Mouse (Mus musculus): ENCODE measurements around the gene Mrpl4. TPM values are rescaled to one million over a fixed set of nuclear protein-coding genes. Genes with fewer than 3 reads are reported as not detected.
A peak's percentile ranks its signal among the peaks of the same experiment; 100 is the strongest.

Gene Mrpl4
- total and polyA plus RNA-seq, 3 experiments: 42.1 to 103 (median 94.8) TPM

- dilution Hi-C loops (cut with MboI; ENCODE audit: extremely low pct_ligation_motif_present, extremely low pct_unique_long_range_greater_than_20kb, low sequenced_read_pairs): no loop called here
- H3K4me2 ChIP-seq (ENCODE audit: insufficient read depth, low read depth, poor library complexity, severe bottlenecking): no peak overlapping the region
- H3K4me1 ChIP-seq (ENCODE audit: control insufficient read depth in 1 of 2, insufficient read depth in 2 of 2): peaks cover 17 to 61% of the 10 kb centered on the region in 2 experiments
- no peak overlapping the region for H3K27ac ChIP-seq (ENCODE audit: insufficient read depth, low read depth)
- H3K9me3 ChIP-seq (replicated peaks; ENCODE audit: low read length): no peaks in the 10 kb centered on the region
- DNase-seq (ENCODE audit: extremely low read depth): no peak
- H3K27me3 ChIP-seq (replicated peaks): peaks cover 5% of the 10 kb centered on the region
- H3K36me3 ChIP-seq (replicated peaks in 1 of 2; ENCODE audit: control insufficient read depth in 1 of 2, insufficient read depth in 1 of 2, low read length in 1 of 2): no peaks in the 10 kb centered on the region
- no peak overlapping the region for H3K9ac ChIP-seq (ENCODE audit: insufficient read depth, low read depth)
- in situ Hi-C loops (cut with MboI; ENCODE audit: low pct_ligation_motif_present, low pct_unique_long_range_greater_than_20kb, low sequenced_read_pairs): no loop called here
- H3K79me2 ChIP-seq (replicated peaks; ENCODE audit: control insufficient read depth, extremely low read depth, insufficient read depth, poor library complexity, severe bottlenecking): no peaks in the 10 kb centered on the region
- 0 out of 2 replicates have a peak, but pooled peaks have one; percentile 29 for TF ChIP-seq MYC (IDR thresholded peaks at IDR 0.05; ENCODE audit: low read depth, low read length)
- TF ChIP-seq MAX (IDR thresholded peaks at IDR 0.05; ENCODE audit: low read length): no peak
- TF ChIP-seq SMC3 (IDR thresholded peaks at IDR 0.05; ENCODE audit: low read depth, low read length): no peak
- peak; percentile 83 for TF ChIP-seq BHLHE40 (IDR thresholded peaks at IDR 0.05; ENCODE audit: low read depth, low read length)
- no peak for TF ChIP-seq ZNF384 (IDR thresholded peaks at IDR 0.05; ENCODE audit: low read depth, low read length)
- TF ChIP-seq KAT2A (IDR thresholded peaks at IDR 0.05; ENCODE audit: insufficient replicate concordance, low read length): no peak
- no peak for TF ChIP-seq ETS1 (conservative IDR thresholded peaks at IDR 0.05; ENCODE audit: low read depth, low read length)
- TF ChIP-seq JUN (IDR thresholded peaks at IDR 0.05; ENCODE audit: insufficient read depth, low read depth, low read length): no peak
- TF ChIP-seq POLR2A (IDR thresholded peaks at IDR 0.05; ENCODE audit: low read depth, low read length): no peak
- no peak overlapping the region for H3K4me3 ChIP-seq (replicated peaks in 1 of 3; ENCODE audit: low read depth in 2 of 3, low read length in 2 of 3, poor library complexity in 1 of 3)
These were observed 22.8 kb upstream of the Mrpl4 start for GRCm38 (mm10) chr9:20979769-20980168.

DNA sequence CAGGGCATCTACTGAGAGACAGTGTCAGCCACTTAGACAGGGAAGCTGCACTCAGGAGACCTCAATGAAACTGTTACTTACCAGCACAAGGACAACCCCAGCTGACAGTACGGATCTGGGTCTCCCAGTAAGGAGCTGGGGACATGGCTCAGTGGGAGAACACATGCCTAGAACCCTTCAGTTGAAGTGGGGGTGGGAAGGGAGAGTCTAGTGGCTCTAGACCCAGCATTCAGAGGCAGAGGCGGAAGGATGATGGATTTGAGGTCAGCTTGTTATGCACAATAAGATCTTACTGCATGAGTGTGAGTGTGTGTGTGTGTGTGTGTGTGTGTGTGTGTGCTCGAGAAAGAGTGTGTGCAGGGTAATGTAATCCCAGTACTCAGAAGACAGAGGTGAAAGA is 20.4 kb upstream of the Mrpl4 start:
- Histone ChIP-seq H3K4me3 (replicated peaks in 1 of 3; ENCODE audit: low read depth in 2 of 3, low read length in 2 of 3, poor library complexity in 1 of 3) (no peak overlapping the region), H3K79me2 (replicated peaks; ENCODE audit: control insufficient read depth, extremely low read depth, insufficient read depth, poor library complexity, severe bottlenecking) (no peaks in the 10 kb centered on the region), H3K9me3 (replicated peaks; ENCODE audit: low read length) (no peaks in the 10 kb centered on the region), H3K27me3 (replicated peaks) (peaks cover 5% of the 10 kb centered on the region), H3K36me3 (replicated peaks in 1 of 2; ENCODE audit: control insufficient read depth in 1 of 2, insufficient read depth in 1 of 2, low read length in 1 of 2) (no peaks in the 10 kb centered on the region), H3K4me1 (ENCODE audit: control insufficient read depth in 1 of 2, insufficient read depth in 2 of 2) (peaks cover 14 to 52% of the 10 kb centered on the region in 2 experiments), H3K4me2 (ENCODE audit: insufficient read depth, low read depth, poor library complexity, severe bottlenecking) (no peak overlapping the region), H3K27ac (ENCODE audit: insufficient read depth, low read depth) (no peak overlapping the region), H3K9ac (ENCODE audit: insufficient read depth, low read depth) (no peak overlapping the region)
- dilution Hi-C loops (cut with MboI; ENCODE audit: extremely low pct_ligation_motif_present, extremely low pct_unique_long_range_greater_than_20kb, low sequenced_read_pairs) (no loop called here), in situ Hi-C loops (cut with MboI; ENCODE audit: low pct_ligation_motif_present, low pct_unique_long_range_greater_than_20kb, low sequenced_read_pairs) (no loop called here)
- no peak for DNase-seq (ENCODE audit: extremely low read depth)
- TF ChIP-seq NELFE (IDR thresholded peaks at IDR 0.05; ENCODE audit: low read depth, low read length) (no peak), RAD21 (IDR thresholded peaks at IDR 0.05; ENCODE audit: low read depth, low read length) (no peak), POLR2AphosphoS2 (IDR thresholded peaks at IDR 0.05; ENCODE audit: low read depth, low read length) (no peak), SIN3A (IDR thresholded peaks at IDR 0.05; ENCODE audit: low read length) (no peak), MAZ (IDR thresholded peaks at IDR 0.05; ENCODE audit: low read depth, low read length) (no peak), ELF1 (IDR thresholded peaks at IDR 0.05; ENCODE audit: low read depth, low read length) (no peak), CTCF (conservative IDR thresholded peaks at IDR 0.05 in 1 of 2, IDR thresholded peaks at IDR 0.05 in 1 of 2; ENCODE audit: low read depth in 2 of 2, low read length in 2 of 2) (no peak), ZNF384 (IDR thresholded peaks at IDR 0.05; ENCODE audit: low read depth, low read length) (no peak), JUND (conservative IDR thresholded peaks at IDR 0.05; ENCODE audit: low read depth, low read length) (no peak), ZC3H11A (IDR thresholded peaks at IDR 0.05; ENCODE audit: low read depth, low read length) (no peak), PAX5 (IDR thresholded peaks at IDR 0.05; ENCODE audit: low read length) (no peak), RCOR1 (conservative IDR thresholded peaks at IDR 0.05; ENCODE audit: low read depth, low read length) (no peak), E2F4 (IDR thresholded peaks at IDR 0.05; ENCODE audit: insufficient replicate concordance, low read depth, low read length) (no peak), ZKSCAN1 (IDR thresholded peaks at IDR 0.05; ENCODE audit: borderline replicate concordance, low read depth, low read length) (no peak), BHLHE40 (IDR thresholded peaks at IDR 0.05; ENCODE audit: low read depth, low read length) (no peak), ETS1 (conservative IDR thresholded peaks at IDR 0.05; ENCODE audit: low read depth, low read length) (no peak), CHD2 (IDR thresholded peaks at IDR 0.05; ENCODE audit: low read length) (no peak)
